Mouse (Mus musculus) adrenal gland, adult 18-20 months (tissue): Measurements from ENCODE around the gene Hyal1. TPM values are rescaled to one million over a fixed set of nuclear protein-coding genes. Genes with fewer than 3 reads are reported as not detected.

Experiments used
- DNase-seq, 2 experiments: peaks; one replicate each; pipeline ENCODE4 v3.0.0; 2021 to 2022; ENCODE audit warnings: low spot score in 2 of 2
- long read RNA-seq, 2 experiments: library from polyadenylated mRNA; stranded (forward); transcript quantifications; one replicate each; pipeline ENCODE4 v2.0.0; 2021
- total RNA-seq, 2 experiments: library from RNA; stranded (reverse); gene quantifications; 1 replicate in 1 of 2; 2 replicates in 1 of 2; pipeline ENCODE4 v1.2.3; 2021

The Hyal1 gene
- 10 to 100 TPM in 1 of 2 experiments, 1 to 10 TPM in 1; 9.2 to 15.7 TPM for total RNA-seq
- long read RNA-seq, experiment 1, transcript Hyal1-201 (4 exons, 3,014 nt) = major isoform, 5 of 8 reads
- long read RNA-seq, experiment 1, partial matches to known transcripts = 0 of 8 reads
- long read RNA-seq, experiment 1, other reads (novel, unspliced or antisense) = 0 of 8 reads
- long read RNA-seq, experiment 2, transcript Hyal1-205 (1 exons, 2,078 nt) = major isoform, 5 of 15 reads
- long read RNA-seq, experiment 2, partial matches to known transcripts = 5 of 15 reads
- long read RNA-seq, experiment 2, other reads (novel, unspliced or antisense) = 1 of 15 reads

DNA sequence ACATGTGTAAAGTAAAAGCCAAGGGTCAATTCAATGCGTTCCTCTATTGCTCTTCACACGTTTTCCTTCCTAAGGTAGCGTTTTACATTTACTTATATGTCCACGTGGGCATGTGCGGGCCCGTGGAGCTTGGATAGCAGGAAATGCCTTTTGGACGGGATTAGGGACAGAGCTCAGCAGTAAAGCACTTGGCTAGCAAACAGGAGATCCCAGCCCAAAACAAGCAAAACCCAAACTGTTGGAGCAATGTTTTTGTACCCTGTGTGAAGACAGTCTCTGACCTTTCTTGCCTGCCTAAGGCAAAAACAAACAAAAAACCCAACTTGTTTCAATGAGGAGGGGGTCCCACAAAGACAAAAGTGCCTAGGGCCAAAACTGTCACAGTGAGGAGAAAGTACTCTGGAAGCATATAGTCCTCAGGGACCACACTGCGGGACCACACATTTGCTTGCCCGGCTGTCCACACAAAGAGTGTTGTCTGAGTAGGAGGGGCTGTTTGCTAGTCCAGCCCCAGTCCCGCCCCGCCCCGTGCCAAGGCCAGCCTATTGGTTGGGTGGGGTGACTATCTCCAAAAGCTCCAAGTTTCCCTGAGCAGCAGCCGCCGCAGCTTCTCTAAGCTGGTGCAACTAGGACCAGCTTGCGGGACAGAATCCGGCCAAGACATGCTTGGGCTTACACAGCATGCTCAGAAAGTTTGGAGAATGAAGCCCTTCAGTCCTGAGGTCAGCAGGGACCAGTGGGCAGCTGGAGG lies at the start of gene Hyal1:
Gene Hyal1 (plus strand): TSS at position 571 of the 751 bp plus-strand sequence.
- peak; percentile 62 to 70 for DNase-seq

DNA sequence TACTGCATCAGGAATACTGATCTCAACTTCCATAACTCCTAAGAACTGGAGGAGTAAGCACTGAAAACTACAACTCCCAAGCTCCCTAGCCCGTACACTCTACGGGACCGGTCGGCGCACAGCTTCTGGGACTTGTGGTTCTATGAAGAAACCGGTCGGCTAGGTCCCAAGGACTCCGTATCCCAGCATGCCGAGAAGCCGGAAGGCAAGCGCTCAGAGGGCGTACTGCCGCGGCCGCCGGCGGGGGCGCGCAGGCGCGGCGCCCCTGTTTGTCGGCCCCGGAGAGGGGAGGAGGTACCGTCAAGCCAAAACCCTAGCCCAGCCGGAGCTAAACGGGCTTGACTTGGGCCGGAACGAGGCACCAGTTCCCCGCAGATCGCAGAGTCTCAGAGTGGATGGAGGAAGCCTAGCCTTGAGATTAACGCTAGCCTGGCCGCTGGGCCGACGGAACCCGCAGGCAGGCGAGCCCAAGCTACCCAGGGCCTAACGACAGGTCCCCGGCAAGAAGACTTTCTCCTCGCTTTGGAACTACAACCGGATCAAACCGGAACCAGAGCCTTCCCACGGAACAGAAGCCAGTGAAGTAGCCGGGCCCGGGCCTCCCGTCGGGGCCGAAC lies 42.8 kb upstream of the Hyal1 start, which contains the start of gene Tmem115:
Gene Tmem115 (plus strand): TSS at position 155 of the 617 bp plus-strand sequence.
- DNase-seq = peak; percentile 78 to 80

DNA sequence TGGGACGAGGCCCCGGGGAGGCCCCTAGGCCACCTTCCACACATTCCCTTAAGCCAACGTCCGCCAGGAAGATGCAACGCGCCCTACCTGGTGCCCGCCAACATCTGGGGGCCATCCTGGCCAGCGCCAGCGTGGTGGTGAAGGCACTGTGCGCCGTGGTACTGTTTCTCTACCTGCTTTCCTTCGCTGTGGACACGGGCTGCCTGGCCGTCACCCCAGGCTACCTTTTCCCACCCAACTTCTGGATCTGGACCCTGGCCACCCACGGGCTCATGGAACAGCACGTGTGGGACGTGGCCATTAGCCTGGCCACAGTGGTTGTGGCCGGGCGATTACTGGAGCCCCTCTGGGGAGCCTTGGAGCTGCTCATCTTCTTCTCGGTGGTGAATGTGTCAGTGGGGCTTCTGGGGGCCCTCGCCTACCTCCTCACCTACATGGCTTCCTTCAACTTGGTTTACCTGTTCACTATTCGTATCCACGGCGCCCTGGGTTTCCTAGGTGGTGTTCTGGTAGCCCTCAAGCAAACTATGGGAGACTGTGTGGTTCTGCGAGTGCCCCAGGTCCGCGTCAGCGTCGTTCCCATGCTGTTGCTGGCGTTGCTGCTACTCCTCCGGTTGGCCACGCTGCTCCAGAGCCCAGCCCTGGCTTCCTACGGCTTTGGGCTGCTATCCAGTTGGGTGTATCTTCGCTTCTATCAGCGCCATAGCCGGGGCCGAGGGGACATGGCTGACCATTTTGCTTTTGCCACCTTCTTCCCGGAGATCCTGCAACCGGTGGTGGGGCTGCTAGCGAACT lies 42.1 kb upstream of the Hyal1 start:
- peak in 1 of 2 experiments; percentile 28 for DNase-seq

DNA sequence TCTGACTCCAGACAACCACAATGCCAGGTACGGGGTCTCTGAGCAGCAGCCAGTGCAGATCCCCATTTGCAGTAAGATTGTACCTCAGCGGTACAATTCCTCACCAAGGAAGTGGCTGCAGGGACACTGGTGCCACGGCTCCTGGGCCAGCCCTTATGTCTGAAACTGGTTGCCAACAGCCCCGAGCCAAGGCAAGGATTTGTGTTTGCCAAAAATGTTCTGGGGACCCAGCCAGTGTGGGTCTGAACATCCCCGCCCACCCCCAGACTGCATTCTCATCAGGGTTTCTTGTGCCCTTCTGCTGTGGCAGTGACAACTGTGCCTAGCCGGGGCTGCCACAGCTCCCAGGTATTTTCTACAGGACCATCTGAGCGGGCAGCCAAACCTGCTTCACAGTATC lies 38.5 kb upstream of the Hyal1 start:
- DNase-seq = no peak

DNA sequence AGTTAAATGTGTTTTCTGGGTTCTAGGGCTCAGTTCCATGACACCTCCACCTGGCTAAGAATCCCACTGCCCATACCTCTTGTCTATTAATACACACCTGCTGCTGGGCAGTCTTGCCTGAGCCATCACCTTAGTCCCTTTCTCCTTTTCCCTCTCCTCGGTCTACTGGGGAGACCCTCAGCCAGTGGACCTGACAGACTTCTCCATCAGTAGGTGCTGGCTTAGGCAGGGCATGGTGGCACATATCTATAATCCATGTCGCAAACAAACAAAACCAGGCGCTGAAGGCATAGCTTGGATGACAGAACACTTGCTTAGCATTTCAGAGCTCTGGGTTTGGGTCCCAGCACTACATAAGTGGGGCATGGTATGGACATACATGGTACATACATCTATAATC lies 38.0 kb upstream of the Hyal1 start:
- DNase-seq = no peak

DNA sequence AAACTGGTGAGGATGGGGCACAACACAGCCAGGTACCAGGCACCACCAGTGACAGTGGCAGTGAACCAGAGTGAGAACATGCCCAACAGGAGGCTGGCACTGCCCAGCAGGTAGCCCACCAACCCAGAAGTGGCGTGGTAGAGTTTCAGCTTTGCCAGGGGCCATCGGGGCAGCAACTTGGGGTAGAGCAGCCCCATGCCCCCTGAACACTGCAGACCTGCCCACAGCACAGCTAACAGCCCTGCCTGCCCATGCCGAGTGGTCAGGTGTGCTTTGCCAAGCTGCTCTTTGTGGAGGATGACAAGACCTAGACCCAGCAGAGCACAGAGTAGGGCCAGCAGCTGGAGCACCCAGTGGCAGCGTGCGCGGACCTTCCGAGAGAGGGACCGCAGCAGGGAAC lies 36.8 kb upstream of the Hyal1 start:
- DNase-seq = no peak

DNA sequence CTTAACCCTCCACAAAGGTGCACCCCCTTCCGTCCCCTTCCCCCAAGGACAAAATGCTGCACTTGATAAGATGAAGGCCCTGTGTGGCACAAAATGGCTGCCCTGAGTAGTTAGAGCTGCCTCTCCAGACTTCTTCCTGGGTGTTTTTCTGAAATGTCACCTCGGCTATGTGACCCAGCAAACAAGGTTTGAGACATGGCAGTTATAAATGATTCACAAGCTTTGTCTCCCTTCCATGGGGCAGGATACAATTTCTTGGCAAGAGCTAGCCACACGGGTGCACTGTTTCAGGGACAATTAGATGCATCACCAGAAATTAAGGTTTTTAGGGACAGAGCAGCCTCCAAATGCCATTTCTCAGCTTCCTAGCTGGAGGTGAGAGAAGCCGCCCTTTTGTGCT lies 36.3 kb upstream of the Hyal1 start:
- DNase-seq = no peak

DNA sequence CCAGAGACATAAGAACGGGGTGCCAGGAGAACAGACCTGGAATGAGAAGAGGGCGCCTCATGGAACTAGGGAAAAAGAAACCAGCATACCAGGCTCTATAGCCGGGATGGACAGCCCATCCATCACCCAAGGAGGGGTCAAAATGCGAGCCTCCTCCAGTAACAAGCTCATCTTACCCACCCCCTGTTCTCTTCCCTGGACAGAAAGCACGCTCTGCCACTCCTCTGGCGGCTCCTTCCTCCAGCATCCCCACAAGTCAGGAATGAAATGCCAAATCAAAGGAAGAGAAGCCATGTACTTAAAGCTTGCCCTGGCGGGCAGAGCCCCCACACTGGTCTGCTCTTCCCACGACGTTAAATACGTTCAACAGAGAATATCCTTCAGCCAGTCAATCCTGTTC lies 35.7 kb upstream of the Hyal1 start:
- no peak for DNase-seq

DNA sequence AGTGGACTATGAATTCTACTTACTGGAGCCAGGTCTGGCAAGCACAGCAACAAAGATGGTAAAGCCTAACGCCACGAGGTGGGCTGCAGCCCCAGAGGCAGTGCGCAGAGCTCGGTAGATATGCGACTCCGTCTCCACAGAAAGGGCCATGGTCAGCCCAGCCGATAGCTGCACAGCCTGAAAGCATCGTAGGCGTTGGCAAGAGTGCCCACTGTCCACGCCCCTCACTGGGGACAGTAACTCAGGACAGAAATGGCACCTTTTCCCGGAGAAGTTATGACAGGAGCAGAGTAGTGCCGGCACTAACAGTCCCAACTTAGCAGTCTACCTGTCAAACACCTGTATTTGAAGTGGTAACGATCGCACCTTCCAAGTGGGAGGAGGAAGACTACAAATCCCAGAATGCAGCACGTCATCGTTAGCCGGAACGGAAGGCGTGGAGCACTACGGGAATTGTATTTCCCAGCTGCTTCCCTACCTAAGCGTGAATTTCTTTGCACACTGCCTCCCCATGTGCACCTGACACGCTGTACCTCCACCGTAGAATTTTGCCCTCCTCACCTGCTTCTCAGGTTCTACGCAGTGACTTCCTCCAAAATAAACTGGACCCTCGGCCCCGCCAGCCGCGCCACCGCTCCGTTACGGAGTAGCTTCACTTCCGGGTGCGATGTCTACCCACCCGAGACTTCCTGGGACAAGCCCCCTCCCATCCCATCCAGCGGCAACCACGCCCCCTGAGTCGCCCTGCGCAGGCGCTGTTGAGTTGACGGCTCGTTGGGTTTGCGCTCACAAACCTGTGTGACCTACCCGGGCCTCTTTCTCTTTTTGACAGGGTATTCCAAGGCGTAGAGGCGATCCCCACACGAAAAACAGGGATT lies 35.0 kb upstream of the Hyal1 start, which contains the start of the genes Cyb561d2 and Nprl2:
Gene Cyb561d2 (minus strand): TSS at position 720 of the 878 bp plus-strand sequence.
Gene Nprl2 (plus strand): TSS at position 753 of the 878 bp plus-strand sequence.
- peak; percentile 93 for DNase-seq

DNA sequence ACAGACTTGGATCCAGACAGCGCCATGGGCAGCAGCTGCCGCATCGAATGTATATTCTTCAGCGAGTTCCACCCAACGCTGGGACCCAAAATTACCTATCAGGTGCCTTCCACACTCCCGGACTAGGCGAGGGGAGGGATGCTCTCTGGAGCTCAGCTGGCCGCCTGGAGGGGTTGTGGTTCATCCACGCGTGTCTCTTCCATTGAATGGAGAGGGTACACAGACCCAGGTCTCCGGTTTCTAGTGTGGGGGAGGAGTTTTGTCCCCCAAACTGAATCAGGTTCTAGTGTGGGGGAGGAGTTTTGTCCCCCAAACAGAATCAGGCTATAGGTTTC lies 34.4 kb upstream of the Hyal1 start:
- no peak for DNase-seq

DNA sequence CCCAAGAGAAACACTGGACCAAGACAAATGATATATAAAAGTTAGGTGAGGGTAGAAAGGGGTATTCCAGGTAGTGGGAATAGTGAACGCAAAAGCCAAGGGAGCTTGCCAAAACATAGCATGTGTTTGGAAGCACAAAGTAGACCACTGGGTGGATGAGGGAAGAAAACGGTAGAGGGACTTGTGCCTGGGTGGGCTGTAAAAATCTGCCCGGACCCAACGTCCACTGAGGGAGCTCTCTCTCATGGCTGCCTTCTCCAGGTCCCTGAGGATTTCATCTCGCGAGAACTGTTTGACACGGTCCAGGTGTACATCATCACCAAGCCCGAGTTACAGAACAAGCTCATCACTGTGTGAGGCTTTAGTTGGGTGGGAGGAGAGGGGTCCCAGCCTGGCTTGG lies 34.0 kb upstream of the Hyal1 start:
- no peak for DNase-seq

DNA sequence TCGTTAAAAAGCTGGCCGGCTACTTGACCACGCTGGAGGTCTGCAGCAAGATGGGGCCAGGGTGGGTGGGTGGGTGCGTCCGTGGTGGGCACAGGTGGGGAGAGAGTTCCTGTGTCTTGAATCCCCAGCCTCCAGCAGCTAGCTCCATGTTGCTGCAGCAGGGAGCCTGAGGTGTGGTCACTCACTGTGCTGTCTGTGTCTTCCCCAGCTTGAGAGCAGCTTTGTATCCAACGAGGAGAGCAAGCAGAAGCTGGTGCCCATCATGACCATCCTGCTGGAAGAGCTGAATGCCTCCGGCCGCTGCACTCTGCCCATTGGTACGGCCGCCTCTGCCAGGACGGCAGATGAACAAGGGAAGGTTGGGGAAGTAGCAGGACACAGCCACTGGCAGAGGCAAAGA lies 33.4 kb upstream of the Hyal1 start:
- DNase-seq = no peak

DNA sequence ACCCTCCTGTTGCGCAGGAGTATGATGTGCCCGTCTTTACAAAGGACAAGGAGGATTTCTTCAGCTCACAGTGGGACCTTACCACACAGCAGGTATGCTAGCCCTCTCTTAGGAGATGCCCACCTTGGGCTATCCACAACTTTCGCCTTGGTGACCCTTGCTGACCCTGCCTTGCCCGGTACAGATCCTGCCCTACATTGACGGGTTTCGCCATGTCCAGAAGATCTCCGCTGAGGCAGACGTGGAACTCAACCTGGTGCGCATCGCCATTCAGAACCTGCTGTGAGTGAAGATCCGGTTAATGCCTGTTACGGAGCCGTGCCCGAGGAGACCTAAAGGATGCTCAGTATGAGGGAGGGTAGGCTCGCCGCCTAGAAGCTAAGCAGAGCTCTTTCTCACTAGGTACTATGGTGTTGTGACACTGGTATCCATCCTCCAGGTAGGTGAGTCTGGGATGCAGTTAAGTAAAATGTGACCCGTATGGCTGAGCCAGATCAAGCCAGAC lies 32.5 kb upstream of the Hyal1 start:
- no peak for DNase-seq

DNA sequence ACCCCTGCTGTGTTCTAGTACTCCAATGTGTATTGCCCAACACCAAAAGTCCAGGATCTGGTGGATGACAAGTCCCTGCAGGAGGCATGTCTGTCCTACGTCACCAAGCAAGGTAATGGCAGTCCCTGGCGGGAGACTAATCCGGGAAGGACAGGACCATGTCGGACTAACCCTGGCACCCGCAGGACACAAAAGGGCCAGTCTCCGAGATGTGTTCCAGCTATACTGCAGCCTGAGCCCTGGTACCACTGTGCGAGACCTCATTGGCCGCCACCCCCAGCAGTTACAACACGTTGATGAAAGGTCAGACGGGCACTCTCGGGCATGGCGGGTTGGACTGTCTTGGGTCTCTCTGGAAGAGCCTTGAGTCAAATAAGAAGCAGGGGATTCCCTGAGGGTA lies 32.0 kb upstream of the Hyal1 start:
- no peak for DNase-seq

DNA sequence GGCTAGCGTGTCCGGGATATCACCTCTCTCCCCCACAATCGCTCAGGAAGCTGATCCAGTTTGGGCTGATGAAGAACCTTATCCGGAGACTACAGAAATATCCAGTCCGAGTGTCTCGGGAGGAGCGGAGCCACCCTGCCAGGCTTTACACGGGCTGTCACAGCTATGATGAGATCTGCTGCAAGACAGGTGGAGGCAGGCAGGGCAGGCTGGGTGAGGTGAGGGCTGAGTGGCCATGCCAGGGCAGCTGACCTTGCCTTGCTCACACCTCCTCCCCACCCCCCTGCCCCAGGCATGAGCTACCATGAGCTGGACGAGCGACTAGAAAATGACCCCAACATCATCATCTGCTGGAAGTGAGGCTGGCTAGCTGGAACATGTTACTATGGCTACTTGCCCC lies 31.5 kb upstream of the Hyal1 start:
- DNase-seq = no peak

DNA sequence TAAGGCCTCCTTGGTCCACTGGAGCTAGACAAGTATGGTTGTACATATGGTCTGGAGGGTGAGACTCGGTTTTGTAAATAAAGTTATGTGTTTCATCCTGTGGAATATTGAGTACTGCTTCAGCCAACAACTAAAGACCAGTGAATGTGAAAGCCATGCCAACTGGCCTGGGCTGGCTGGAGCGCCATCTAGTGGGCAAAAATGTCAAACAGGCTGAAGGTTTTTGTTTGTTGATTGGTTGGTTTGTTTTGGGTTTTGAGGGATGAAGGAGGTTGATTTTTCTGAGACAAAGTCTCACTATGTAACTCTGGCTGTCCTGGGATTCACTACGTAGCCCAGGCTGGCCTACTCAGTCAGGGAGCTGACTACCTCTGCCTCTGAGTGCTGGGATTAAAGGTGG lies 31.1 kb upstream of the Hyal1 start:
- DNase-seq = peak; percentile 77 to 79

DNA sequence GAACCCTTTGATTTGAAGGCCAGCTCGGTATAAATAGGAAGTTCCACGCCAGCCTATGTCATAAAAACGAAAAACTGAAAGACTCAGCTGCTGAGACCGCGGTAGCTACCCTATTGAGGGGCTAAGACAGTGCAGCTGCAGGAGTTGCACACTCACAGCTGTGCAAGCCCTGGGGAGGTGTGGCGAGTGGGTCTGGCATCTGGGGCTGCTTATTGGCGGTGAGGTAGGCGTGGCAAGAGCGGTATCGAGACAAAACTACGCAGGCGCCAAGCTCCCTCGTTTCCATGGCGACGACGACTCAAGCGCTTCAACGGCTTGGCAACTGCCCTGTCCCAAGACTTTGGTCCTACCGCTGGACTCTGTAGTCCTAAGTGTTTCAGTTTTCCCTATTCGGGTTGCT lies 29.7 kb upstream of the Hyal1 start, which contains the start of gene Zmynd10:
Gene Zmynd10 (plus strand): TSS at position 273 of the 400 bp plus-strand sequence.
- peak; percentile 78 to 84 for DNase-seq

DNA sequence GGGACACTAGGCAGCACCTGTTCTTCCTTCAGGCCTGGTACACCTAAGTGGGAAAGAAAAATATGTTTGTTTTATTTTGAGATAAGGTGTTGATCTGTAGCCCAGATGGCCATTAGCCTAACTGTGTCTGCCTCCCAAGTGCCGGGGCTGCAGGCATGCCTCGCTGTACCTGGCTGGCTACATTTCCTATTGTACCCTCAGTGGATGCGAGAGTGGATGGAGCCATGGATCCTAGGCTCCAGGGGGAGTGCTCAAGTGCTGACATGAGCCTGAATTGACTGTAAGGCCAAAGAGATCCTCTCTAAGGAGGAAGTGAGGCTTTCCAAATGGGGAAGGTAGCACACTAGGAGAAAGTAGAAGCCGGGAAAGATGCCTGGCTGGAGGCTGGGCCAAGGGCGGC lies 28.8 kb upstream of the Hyal1 start:
- no peak for DNase-seq

DNA sequence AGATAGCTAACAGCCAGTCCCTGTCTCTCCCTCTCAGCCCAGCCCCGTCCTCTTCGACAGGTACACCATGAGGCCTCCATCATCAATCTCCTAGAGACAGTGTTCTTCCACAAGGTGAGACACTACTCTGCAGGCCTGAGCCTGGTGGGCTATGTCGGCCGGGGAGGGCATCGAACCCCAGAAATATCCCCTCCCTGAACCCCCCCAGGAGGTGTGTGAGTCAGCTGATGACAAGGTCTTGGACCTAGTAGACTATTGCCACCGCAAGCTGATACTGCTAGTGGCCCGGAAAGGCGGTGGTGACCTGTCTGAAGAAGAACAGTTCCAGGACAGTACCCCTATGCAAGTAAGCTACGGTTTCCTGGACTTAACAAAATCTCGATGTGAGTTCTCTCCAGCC lies 27.9 kb upstream of the Hyal1 start:
- no peak for DNase-seq
